Mouse (Mus musculus) E14TG2a.4 (cell line): ENCODE measurements around the gene Olfr315.
A peak's percentile ranks its signal among the peaks of the same experiment; 100 is the strongest.
"Not testable (repeated sequence)": the region's sequence is repeated elsewhere in the genome, so short reads cannot be mapped to it uniquely, and the experiment has no call there.

Experiments
- H3K27me3 ChIP-seq: 2 replicates; pipeline ENCODE4 v1.6.1; 2014; ENCODE audit warnings: low read length, control low read depth; ENCODE audit not compliant: insufficient read depth
- H3K36me3 ChIP-seq: 2 replicates; pipeline ENCODE4 v1.6.1; 2014; ENCODE audit warnings: low read length, control low read depth; ENCODE audit not compliant: insufficient read depth
- H3K4me1 ChIP-seq: replicated peaks from 2 replicates; pipeline ENCODE4 v1.6.1; 2014; ENCODE audit warnings: low read depth, low read length, control low read depth
- H3K4me3 ChIP-seq: replicated peaks from 2 replicates; pipeline ENCODE4 v1.5.1; 2014; ENCODE audit warnings: mild to moderate bottlenecking, low read length
- H3K9me3 ChIP-seq: 2 replicates; pipeline ENCODE4 v1.6.1; 2014; ENCODE audit warnings: low read length, control low read depth
- CTCF ChIP-seq: conservative IDR thresholded peaks from 2 replicates; pipeline ENCODE4 v1.5.1; 2014; ENCODE audit warnings: low read length
- NANOG ChIP-seq: IDR thresholded peaks from 2 replicates; pipeline ENCODE4 v1.6.1; 2014; ENCODE audit warnings: borderline replicate concordance, low read length, mixed read lengths
- POU5F1 ChIP-seq: IDR thresholded peaks from 2 replicates; pipeline ENCODE4 v1.6.1; 2014; ENCODE audit warnings: low read length, borderline replicate concordance

The Olfr315 gene

DNA sequence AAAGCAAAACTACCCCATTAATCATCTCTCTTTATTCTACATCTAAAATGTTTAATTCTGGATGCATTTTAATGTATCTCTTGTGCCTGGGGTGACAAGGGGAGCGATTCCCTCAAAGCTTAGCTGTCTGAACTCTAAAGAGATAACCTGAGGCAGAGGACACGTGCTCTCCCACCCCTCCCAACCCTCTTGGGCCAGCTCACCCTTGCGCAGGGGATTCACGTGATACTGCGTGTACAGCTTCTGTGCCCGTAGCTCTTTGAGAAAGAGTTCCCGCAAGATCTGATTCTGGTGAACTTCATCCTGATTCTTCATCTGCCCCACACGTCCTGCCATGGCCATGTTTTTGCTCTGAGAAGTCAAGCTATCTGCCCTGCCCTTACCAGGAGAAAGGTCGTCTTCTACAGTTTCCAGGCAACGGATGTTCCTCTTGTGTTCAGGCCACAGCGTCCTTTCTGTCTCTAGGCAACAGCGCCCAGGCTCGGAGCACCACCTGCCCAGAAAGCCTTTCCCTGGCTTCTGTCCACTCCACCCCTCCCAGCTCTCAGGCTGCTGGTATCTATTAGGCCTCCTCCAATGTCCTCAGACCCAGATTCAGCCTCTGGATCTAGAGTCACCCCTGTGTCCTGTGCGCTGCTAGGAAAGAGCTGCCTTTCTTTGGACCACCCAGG, 28.7 kb downstream of the Olfr315 start, which contains the start of gene Fam183b:
Gene Fam183b, minus strand, starts transcription at position 403 of the 671 bp plus-strand sequence.
- Histone ChIP-seq H3K9me3 (no peaks in the 10 kb centered on the region), H3K36me3 (no peaks in the 10 kb centered on the region), H3K4me1 (peaks cover 20% of the 10 kb centered on the region), H3K27me3 (no peaks in the 10 kb centered on the region), H3K4me3 (peak within 1 kb of the TSS; percentile 20; the same call in 1 of the 2 replicates)
- TF ChIP-seq POU5F1 (no peak), NANOG (no peak), CTCF (no peak)

DNA sequence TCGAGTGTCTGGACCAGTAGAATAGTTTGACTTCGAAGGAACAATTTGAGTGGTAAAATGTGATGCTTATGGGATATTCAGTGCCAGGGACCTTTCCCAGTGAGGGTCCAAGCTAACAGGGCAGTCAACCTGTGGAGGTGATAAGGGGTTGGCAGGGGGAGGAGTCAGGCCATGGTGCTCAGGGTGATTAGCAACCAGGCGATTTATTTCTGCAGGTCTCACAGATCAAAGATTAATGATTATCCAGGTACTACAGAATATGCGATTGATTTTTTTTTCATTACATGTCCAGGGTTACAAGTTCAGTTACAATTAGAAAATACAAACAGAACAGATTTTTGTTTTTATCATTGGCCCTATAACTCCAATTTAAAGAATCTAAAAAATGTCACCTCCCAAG, 30.9 kb downstream of the Olfr315 start:
- no peaks in the 10 kb centered on the region for H3K27me3 ChIP-seq
- H3K4me3 ChIP-seq, result no peak overlapping the region
- TF ChIP-seq CTCF, result no peak
- TF ChIP-seq NANOG, result no peak
- TF ChIP-seq POU5F1, result no peak
- H3K36me3 ChIP-seq, result no peaks in the 10 kb centered on the region
- no peaks in the 10 kb centered on the region for H3K9me3 ChIP-seq
- peaks cover 20% of the 10 kb centered on the region for H3K4me1 ChIP-seq

DNA sequence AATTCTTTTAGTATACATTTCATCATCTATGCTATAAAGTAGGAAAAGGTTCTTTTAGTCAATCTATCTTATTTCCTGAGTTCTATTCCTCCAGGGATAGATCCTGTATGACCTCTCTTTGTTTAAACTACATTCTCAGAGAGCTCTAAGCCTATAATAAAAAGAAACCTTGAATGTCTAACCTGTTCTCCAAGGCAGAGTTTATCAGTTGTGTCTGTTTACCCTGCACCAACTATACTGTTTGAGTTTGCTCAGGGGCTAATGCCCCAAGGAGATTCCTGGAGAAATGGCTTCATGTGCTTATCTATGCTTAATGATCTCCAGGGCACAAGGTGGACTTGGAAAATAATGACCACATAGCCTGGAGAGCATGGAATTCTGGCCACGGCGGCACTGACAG, 31.4 kb downstream of the Olfr315 start:
- Histone ChIP-seq H3K9me3 (no peaks in the 10 kb centered on the region), H3K4me1 (peaks cover 20% of the 10 kb centered on the region), H3K4me3 (no peak overlapping the region), H3K27me3 (no peaks in the 10 kb centered on the region), H3K36me3 (no peaks in the 10 kb centered on the region)
- TF ChIP-seq POU5F1, result no peak
- no peak for TF ChIP-seq CTCF
- no peak for TF ChIP-seq NANOG

DNA sequence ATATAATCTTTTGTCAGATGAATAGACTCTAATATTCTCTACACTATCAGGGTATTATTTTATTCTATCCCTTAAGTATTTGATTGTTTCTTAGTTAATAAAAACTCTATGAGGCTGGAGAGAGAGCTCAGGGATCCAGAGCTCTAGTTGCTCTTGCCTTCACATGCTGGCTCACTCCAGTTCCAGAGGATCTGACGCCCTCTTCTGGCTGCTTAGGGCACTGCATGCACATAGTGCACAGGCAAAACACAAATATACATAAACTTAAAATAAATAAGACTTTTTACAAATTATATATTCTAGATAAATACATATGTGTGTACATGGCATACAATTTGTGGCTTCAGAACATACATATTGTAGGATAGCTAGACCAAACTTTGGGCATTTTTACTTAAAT, 39.0 kb downstream of the Olfr315 start:
- Histone ChIP-seq H3K36me3 (no peaks in the 10 kb centered on the region), H3K4me3 (no peak overlapping the region), H3K4me1 (no peaks in the 10 kb centered on the region), H3K9me3 (no peaks in the 10 kb centered on the region), H3K27me3 (no peaks in the 10 kb centered on the region)
- TF ChIP-seq NANOG (no peak), CTCF (peak; percentile 78)

DNA sequence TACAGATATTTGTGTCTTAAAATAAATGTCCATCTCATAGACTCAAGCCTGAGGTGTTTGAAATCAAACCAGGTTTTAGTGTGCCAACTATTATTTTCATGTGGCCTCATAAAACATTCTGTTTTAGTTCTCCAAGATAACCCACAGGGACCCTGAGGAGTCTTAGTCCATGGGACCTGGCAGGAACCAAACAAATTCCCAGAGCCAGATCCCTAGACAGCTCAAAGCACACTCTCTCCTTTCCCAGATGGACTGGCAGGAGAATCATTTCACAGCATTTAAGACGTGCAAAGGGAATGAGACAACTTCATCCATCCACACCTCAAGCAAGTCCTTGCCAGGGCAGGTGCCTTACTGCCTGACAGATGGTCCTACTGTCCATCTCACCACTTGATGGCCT, 41.7 kb downstream of the Olfr315 start, which contains the start of gene Olfr313:
Gene Olfr313, plus strand, starts transcription at position 301 of the 400 bp plus-strand sequence.
- not testable (repeated sequence) for H3K4me3 ChIP-seq, H3K9me3 ChIP-seq, H3K36me3 ChIP-seq, H3K4me1 ChIP-seq, H3K27me3 ChIP-seq

DNA sequence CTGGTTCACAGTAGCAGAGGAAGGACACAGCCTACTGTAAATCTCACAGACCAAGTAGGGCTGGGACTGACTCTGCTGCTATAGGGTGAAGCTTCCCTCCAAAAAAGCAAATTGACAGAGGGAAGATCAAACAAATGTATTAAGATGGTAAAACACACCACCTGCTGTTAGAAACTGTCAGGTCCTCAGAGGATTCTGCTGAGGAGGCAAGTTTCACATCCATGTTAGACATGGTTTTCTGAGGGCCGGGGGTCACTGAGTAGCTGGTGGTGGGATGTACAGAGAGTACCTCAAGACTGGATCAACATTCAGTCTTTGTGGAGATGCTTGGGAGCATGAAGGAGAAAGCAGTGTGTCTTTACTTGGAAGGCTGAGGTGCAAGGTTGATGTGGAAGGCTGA, 42.7 kb downstream of the Olfr315 start:
- TF ChIP-seq CTCF, result no peak
- no peak for TF ChIP-seq POU5F1
- no peak for TF ChIP-seq NANOG
- Histone ChIP-seq H3K27me3 (no peaks in the 10 kb centered on the region), H3K4me3 (no peak overlapping the region), H3K4me1 (no peaks in the 10 kb centered on the region), H3K36me3 (no peaks in the 10 kb centered on the region), H3K9me3 (no peaks in the 10 kb centered on the region)

DNA sequence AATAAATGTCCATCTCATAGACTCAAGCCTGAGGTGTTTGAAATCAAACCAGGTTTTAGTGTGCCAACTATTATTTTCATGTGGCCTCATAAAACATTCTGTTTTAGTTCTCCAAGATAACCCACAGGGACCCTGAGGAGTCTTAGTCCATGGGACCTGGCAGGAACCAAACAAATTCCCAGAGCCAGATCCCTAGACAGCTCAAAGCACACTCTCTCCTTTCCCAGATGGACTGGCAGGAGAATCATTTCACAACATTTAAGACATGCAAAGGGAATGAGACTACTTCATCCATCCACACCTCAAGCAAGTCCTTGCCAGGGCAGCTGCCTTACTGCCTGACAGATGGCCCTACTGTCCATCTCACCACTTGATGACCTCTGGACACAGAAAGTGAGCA, 55.9 kb downstream of the Olfr315 start, which contains the start of gene Olfr312:
Gene Olfr312, plus strand, starts transcription at position 301 of the 400 bp plus-strand sequence.
- H3K4me1 ChIP-seq, H3K4me3 ChIP-seq, H3K27me3 ChIP-seq: not testable (repeated sequence)

DNA sequence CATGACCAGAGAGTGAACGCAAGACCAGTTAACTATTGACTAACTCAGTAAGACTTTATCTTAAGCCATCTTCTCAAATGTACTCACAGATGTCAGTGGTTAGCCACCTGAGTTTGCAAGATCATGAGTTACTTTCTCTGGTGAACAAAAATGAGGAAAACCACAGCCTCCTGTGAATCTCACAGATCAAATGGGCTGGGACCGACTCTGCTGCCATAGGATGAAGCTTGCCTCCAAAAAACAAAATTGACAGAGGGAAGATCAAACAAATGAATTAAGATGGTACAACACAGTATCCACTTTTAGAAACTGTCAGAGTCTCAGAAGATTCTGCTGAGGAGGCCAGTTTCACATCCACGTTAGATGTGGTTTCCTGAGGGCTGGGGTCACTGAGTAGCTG, 56.8 kb downstream of the Olfr315 start:
- Histone ChIP-seq H3K4me1 (no peaks in the 10 kb centered on the region), H3K27me3 (no peaks in the 10 kb centered on the region)
- TF ChIP-seq CTCF (no peak), NANOG (no peak), POU5F1 (no peak)

More for the DNA sequence above, 55.9 kb downstream of the Olfr315 start, which contains the start of gene Olfr312:
- H3K9me3 ChIP-seq, H3K36me3 ChIP-seq: not testable (repeated sequence)

More for the DNA sequence above, 56.8 kb downstream of the Olfr315 start:
- no peak overlapping the region for H3K4me3 ChIP-seq
- H3K36me3 ChIP-seq, result no peaks in the 10 kb centered on the region
- no peaks in the 10 kb centered on the region for H3K9me3 ChIP-seq
